Comparison of ENCODE assay signal across 7 mouse cellular contexts in genomic region chr1:23379911-23380740, GRCm38 (mm10). TPM values are rescaled to one million over a fixed set of nuclear protein-coding genes. Genes with fewer than 3 reads are reported as not detected.
DNase-seq lines count a peak whose midpoint lies in the region; ATAC-seq and TF ChIP-seq lines count a peak whose summit lies in the region.

No protein-coding gene starts in this region.

- DNase-seq in right cerebral cortex, adult 18-20 months: peak; percentile 40
- DNase-seq in right cerebral cortex, postnatal 4 days: no peak
- peak; percentile 41 for DNase-seq in hindbrain, postnatal 0 days (ENCODE audit: low spot score)
- peak; percentile 35 for DNase-seq in lung, postnatal 14 days
- DNase-seq in testis, postnatal 14 days (ENCODE audit: low spot score): no peak
- DNase-seq in thymus, postnatal 10 days (ENCODE audit: low spot score in 2 of 2): no peak

- peak overlapping the region; percentile 41 for H3K4me2 ChIP-seq in forebrain, embryonic 15.5 days (replicated peaks)
- H3K4me2 ChIP-seq in hindbrain, postnatal 0 days (ENCODE audit: low read depth, low read length): peak overlapping the region; percentile 99

- peak overlapping the region; percentile 39 for H3K27ac ChIP-seq in forebrain, embryonic 15.5 days (replicated peaks)
- no peak overlapping the region for H3K27ac ChIP-seq in hindbrain, postnatal 0 days

- H3K4me1 ChIP-seq in forebrain, embryonic 15.5 days: peaks cover 40% of the 10 kb centered on the region
- H3K4me1 ChIP-seq in hindbrain, postnatal 0 days (ENCODE audit: insufficient read depth, low read length): peaks cover 13% of the 10 kb centered on the region

- H3K9ac ChIP-seq in forebrain, embryonic 15.5 days (replicated peaks): no peak overlapping the region
- H3K9ac ChIP-seq in hindbrain, postnatal 0 days (replicated peaks; ENCODE audit: low read length): 0 out of 2 replicates have a peak overlapping the region, but pooled peaks have one; percentile 13

- no peaks in the 10 kb centered on the region for H3K36me3 ChIP-seq in forebrain, embryonic 15.5 days
- H3K36me3 ChIP-seq in hindbrain, postnatal 0 days (ENCODE audit: insufficient read depth, low read length): no peaks in the 10 kb centered on the region

- peak; percentile 38 for ATAC-seq in forebrain, embryonic 15.5 days (replicated peaks)
- ATAC-seq in hindbrain, postnatal 0 days: no peak

- H3K4me3 ChIP-seq in forebrain, embryonic 15.5 days: peak overlapping the region; percentile 26
- H3K4me3 ChIP-seq in hindbrain, postnatal 0 days (ENCODE audit: low read length): peak overlapping the region; percentile 29

- H3K9me3 ChIP-seq in forebrain, embryonic 15.5 days: no peaks in the 10 kb centered on the region
- no peaks in the 10 kb centered on the region for H3K9me3 ChIP-seq in hindbrain, postnatal 0 days (ENCODE audit: low read length)

- WGBS in forebrain, embryonic 15.5 days: 34% methylated on average over 17 of the region's 17 CpGs
- WGBS in hindbrain, postnatal 0 days: 41% methylated on average over 17 of the region's 17 CpGs

- TF ChIP-seq CTCF in hindbrain, postnatal 0 days (IDR thresholded peaks at IDR 0.05; ENCODE audit: low read depth): no peak

- H3K27me3 ChIP-seq in forebrain, embryonic 15.5 days: no peaks in the 10 kb centered on the region
- H3K27me3 ChIP-seq in hindbrain, postnatal 0 days (ENCODE audit: insufficient read depth, low read length): no peaks in the 10 kb centered on the region

RNA-seq across cellular contexts. Expression of gene Ogfrl1, which starts 17.4 kb away (rescaled TPM):
- 15.1 and 17.1 TPM in 2 replicates for polyA plus RNA-seq in forebrain, embryonic 15.5 days (2015; fragmentation: Nextera tagmentation; extraction: Ambion mirVana)
- 17.7 and 20.1 TPM in 2 replicates for total RNA-seq in hindbrain, postnatal 0 days (2014; rRNA removed)
- 15.7 and 18.0 TPM in 2 replicates for polyA plus RNA-seq in hindbrain, postnatal 0 days (2015; fragmentation: Nextera tagmentation; extraction: Ambion mirVana)

Comparison
In these comparisons a context has a peak if more than half of its experiments do, and no peak if none do; other contexts are left out.
1. DNase-seq: peak in right cerebral cortex, adult 18-20 months (single experiment), hindbrain, postnatal 0 days (single experiment) and lung, postnatal 14 days (single experiment); none in right cerebral cortex, postnatal 4 days (single experiment), testis, postnatal 14 days (single experiment) and thymus, postnatal 10 days (0 of 2).